Mouse (Mus musculus) megakaryocyte, embryonic 14.5 days (primary cell): ENCODE results near the gene Ociad1.

ENCODE experiments used
- FLI1 ChIP-seq: IDR thresholded peaks from 2 replicates; pipeline ENCODE4 v1.6.1; 2012; ENCODE audit warnings: low read length, inconsistent platforms, mixed read lengths
- GATA1 ChIP-seq: IDR thresholded peaks from 3 replicates; pipeline ENCODE4 v1.6.1; 2012; ENCODE audit warnings: mixed read lengths, low read length, inconsistent platforms, borderline replicate concordance

- TF ChIP-seq GATA1 (no peak), FLI1 (no peak)
Observed at GRCm38 (mm10) chr5:73344310-73344709, 51.7 kb downstream of the Ociad1 start.
